Mouse (Mus musculus): ENCODE results near the gene Dhdh. TPM values are rescaled to one million over a fixed set of nuclear protein-coding genes. Genes with fewer than 3 reads are reported as not detected.
"Not testable (repeated sequence)": the region's sequence is repeated elsewhere in the genome, so short reads cannot be mapped to it uniquely, and the experiment has no call there.

The Dhdh gene
- polyA plus RNA-seq, 1 experiment: 2.4 TPM

DNA sequence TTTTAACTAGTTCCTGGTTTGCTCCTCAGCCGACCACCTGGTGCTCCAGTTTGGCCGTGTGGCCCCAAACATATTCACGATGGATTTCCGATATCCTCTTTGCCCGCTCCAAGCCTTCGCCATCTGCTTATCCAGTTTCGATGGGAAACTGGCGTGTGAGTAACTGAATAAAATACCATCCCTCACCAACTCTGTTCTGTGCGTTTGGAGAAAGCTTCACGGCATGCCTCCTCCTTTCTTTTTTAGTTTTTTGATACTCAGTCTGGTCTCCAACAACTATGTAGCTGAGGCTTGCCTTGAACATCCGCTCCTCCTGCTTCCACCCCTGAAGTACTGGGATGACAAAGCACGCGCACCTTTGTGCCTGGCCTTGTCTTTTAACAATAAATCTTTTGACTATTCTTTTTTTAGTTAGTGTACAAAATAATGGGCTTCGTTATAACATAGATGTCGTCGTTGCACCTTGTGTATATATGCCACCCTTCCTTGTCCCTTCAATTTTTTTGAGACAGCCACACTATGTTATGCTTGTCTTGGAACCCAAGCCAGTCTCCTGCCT, 33.7 kb upstream of the Dhdh start:
- Histone ChIP-seq H3K36me3 (ENCODE audit: control insufficient read depth, insufficient read depth, low read length) (no peaks in the 10 kb centered on the region), H3K27me3 (ENCODE audit: control insufficient read depth, insufficient read depth, low read length) (no peaks in the 10 kb centered on the region), H3K4me3 (ENCODE audit: control insufficient read depth, insufficient read depth, low read length) (no peak overlapping the region), H3K27ac (ENCODE audit: control insufficient read depth, insufficient read depth, low read length) (no peak overlapping the region), H3K4me1 (replicated peaks; ENCODE audit: control insufficient read depth, insufficient read depth, low read length) (peaks cover 23% of the 10 kb centered on the region)
- DNase-seq: no peak
- WGBS: 69% methylated on average over 16 of the region's 16 CpGs
- TF ChIP-seq POLR2A (IDR thresholded peaks at IDR 0.05; ENCODE audit: control insufficient read depth, extremely low read depth, insufficient read depth, low read length, poor library complexity) (no peak), CTCF (IDR thresholded peaks at IDR 0.05; ENCODE audit: borderline replicate concordance, control insufficient read depth, extremely low read depth, insufficient read depth, low read length, poor library complexity) (no peak)

DNA sequence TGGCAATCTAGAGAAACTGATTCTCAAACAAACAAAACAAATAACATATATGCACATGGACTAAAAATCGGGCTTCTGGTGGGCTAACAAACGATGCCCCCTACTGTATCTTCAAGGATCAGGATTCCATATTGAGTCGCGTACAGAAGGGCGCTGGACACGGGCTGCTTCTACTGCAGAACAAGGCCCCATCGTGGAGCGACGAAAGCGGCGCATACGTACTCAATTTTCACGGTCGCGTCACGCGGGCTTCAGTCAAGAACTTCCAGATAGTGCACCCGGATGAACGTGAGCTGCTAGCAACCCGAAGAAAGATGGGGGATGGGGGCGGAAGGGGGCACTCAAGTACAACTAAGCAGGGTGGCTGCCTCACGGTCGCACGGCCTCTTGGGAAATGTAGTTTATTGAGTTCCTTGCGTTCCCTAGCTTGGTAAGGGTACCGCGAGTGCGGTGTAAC, 33.2 kb upstream of the Dhdh start:
- WGBS: under 1% methylated on average over 28 of the region's 28 CpGs

DNA sequence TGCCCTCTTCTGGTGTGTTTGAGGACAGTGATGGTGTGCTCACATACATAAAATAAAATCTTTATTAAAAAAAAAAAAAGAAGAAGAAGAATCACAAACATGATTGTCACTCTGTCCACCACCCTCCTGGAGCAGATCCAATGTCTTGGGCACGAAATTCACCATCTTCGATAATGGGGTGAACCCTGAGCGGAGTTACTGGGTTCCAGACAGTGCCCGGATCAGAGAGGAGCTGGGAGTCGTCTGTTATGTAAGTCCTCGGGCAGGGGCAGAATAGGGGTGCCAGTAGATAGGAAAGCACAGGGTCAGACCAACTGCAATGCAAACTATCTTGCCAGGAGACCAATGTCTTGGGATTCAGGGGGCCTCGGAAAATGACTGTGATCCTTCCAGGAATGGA, 32.0 kb upstream of the Dhdh start:
- no peaks in the 10 kb centered on the region for H3K36me3 ChIP-seq (ENCODE audit: control insufficient read depth, insufficient read depth, low read length)
- no peak overlapping the region for H3K4me3 ChIP-seq (ENCODE audit: control insufficient read depth, insufficient read depth, low read length)
- no peak for TF ChIP-seq CTCF (IDR thresholded peaks at IDR 0.05; ENCODE audit: borderline replicate concordance, control insufficient read depth, extremely low read depth, insufficient read depth, low read length, poor library complexity)
- no peak for TF ChIP-seq POLR2A (IDR thresholded peaks at IDR 0.05; ENCODE audit: control insufficient read depth, extremely low read depth, insufficient read depth, low read length, poor library complexity)
- H3K27ac ChIP-seq (ENCODE audit: control insufficient read depth, insufficient read depth, low read length): no peak overlapping the region
- 97% methylated on average over 7 of the region's 7 CpGs for WGBS
- no peak for DNase-seq
- no peaks in the 10 kb centered on the region for H3K27me3 ChIP-seq (ENCODE audit: control insufficient read depth, insufficient read depth, low read length)
- H3K4me1 ChIP-seq (replicated peaks; ENCODE audit: control insufficient read depth, insufficient read depth, low read length): peaks cover 21% of the 10 kb centered on the region

More for the DNA sequence above, 33.2 kb upstream of the Dhdh start:
- Histone ChIP-seq H3K36me3 (ENCODE audit: control insufficient read depth, insufficient read depth, low read length) (no peaks in the 10 kb centered on the region), H3K27me3 (ENCODE audit: control insufficient read depth, insufficient read depth, low read length) (no peaks in the 10 kb centered on the region), H3K27ac (ENCODE audit: control insufficient read depth, insufficient read depth, low read length) (peak overlapping the region; percentile 88), H3K4me1 (replicated peaks; ENCODE audit: control insufficient read depth, insufficient read depth, low read length) (peaks cover 21% of the 10 kb centered on the region), H3K4me3 (ENCODE audit: control insufficient read depth, insufficient read depth, low read length) (peak overlapping the region; percentile 53)
- DNase-seq: peak; percentile 95
- TF ChIP-seq CTCF (IDR thresholded peaks at IDR 0.05; ENCODE audit: borderline replicate concordance, control insufficient read depth, extremely low read depth, insufficient read depth, low read length, poor library complexity): peak; percentile 64; the same call in 1 of the 2 replicates
- TF ChIP-seq POLR2A (IDR thresholded peaks at IDR 0.05; ENCODE audit: control insufficient read depth, extremely low read depth, insufficient read depth, low read length, poor library complexity): peak; percentile 52; the same call in 1 of the 2 replicates

GRCm38 (mm10) chr7:45519345-45520120, 30.9 kb upstream of the Dhdh start:
- H3K27me3 ChIP-seq (ENCODE audit: control insufficient read depth, insufficient read depth, low read length): no peaks in the 10 kb centered on the region
- H3K4me1 ChIP-seq (replicated peaks; ENCODE audit: control insufficient read depth, insufficient read depth, low read length): peaks cover 10% of the 10 kb centered on the region
- H3K4me3 ChIP-seq (ENCODE audit: control insufficient read depth, insufficient read depth, low read length): no peak overlapping the region
- WGBS: 62% methylated on average over 8 of the region's 8 CpGs
- peak; percentile 55 for DNase-seq
- H3K36me3 ChIP-seq (ENCODE audit: control insufficient read depth, insufficient read depth, low read length): no peaks in the 10 kb centered on the region
- no peak for TF ChIP-seq CTCF (IDR thresholded peaks at IDR 0.05; ENCODE audit: borderline replicate concordance, control insufficient read depth, extremely low read depth, insufficient read depth, low read length, poor library complexity)
- no peak for TF ChIP-seq POLR2A (IDR thresholded peaks at IDR 0.05; ENCODE audit: control insufficient read depth, extremely low read depth, insufficient read depth, low read length, poor library complexity)
- no peak overlapping the region for H3K27ac ChIP-seq (ENCODE audit: control insufficient read depth, insufficient read depth, low read length)

GRCm38 (mm10) chr7:45518618-45519017, 30.0 kb upstream of the Dhdh start:
- H3K27me3 ChIP-seq (ENCODE audit: control insufficient read depth, insufficient read depth, low read length): no peaks in the 10 kb centered on the region
- H3K36me3 ChIP-seq (ENCODE audit: control insufficient read depth, insufficient read depth, low read length): no peaks in the 10 kb centered on the region
- peaks cover 8% of the 10 kb centered on the region for H3K4me1 ChIP-seq (replicated peaks; ENCODE audit: control insufficient read depth, insufficient read depth, low read length)
- TF ChIP-seq CTCF (IDR thresholded peaks at IDR 0.05; ENCODE audit: borderline replicate concordance, control insufficient read depth, extremely low read depth, insufficient read depth, low read length, poor library complexity) (no peak), POLR2A (IDR thresholded peaks at IDR 0.05; ENCODE audit: control insufficient read depth, extremely low read depth, insufficient read depth, low read length, poor library complexity) (no peak)
- no peak overlapping the region for H3K27ac ChIP-seq (ENCODE audit: control insufficient read depth, insufficient read depth, low read length)
- no peak overlapping the region for H3K4me3 ChIP-seq (ENCODE audit: control insufficient read depth, insufficient read depth, low read length)
- 95% methylated on average over 16 of the region's 16 CpGs for WGBS
- no peak for DNase-seq

- not testable (repeated sequence) for H3K4me1 ChIP-seq (replicated peaks; ENCODE audit: control insufficient read depth, insufficient read depth, low read length); H3K27ac ChIP-seq (ENCODE audit: control insufficient read depth, insufficient read depth, low read length); H3K36me3 ChIP-seq (ENCODE audit: control insufficient read depth, insufficient read depth, low read length); H3K4me3 ChIP-seq (ENCODE audit: control insufficient read depth, insufficient read depth, low read length); H3K27me3 ChIP-seq (ENCODE audit: control insufficient read depth, insufficient read depth, low read length); DNase-seq
- 76% methylated on average over 5 of the region's 5 CpGs for WGBS
These were observed 28.2 kb upstream of the Dhdh start for GRCm38 (mm10) chr7:45516846-45517245.

Measured in thymus, adult 2 months (tissue).